Mouse (Mus musculus) gastrocnemius, adult 2 months (tissue): ENCODE results near the gene Mageb5. TPM values are rescaled to one million over a fixed set of nuclear protein-coding genes. Genes with fewer than 3 reads are reported as not detected.
"Not testable (repeated sequence)": the region's sequence is repeated elsewhere in the genome, so short reads cannot be mapped to it uniquely, and the experiment has no call there.

Source experiments
- DNase-seq: peaks from one replicate; pipeline ENCODE4 v3.0.0; 2022
- H3K27ac ChIP-seq: fragments of 200-600 bp; 2 replicates; pipeline ENCODE4 v1.8.1; 2022; ENCODE audit warnings: mild to moderate bottlenecking
- H3K4me3 ChIP-seq: fragments of 200-600 bp; 2 replicates; pipeline ENCODE4 v1.8.1; 2022; ENCODE audit warnings: mild to moderate bottlenecking, moderate library complexity
- intact Hi-C: fragments of 180-260 bp; cut with DNase I; formaldehyde crosslinking; loops from one replicate; pipeline ENCODE4 v1.15.1; 2025
- long read RNA-seq, 2 experiments: library from polyadenylated mRNA; stranded (forward); transcript quantifications; one replicate each; pipeline ENCODE4 v2.0.0; 2021
- total RNA-seq, 2 experiments: library from RNA; stranded (reverse); gene quantifications; 2 replicates each; pipeline ENCODE4 v1.2.3; 2021

Mageb5 gene
- not detected for total RNA-seq
- long read RNA-seq, experiment 1: 0 reads
- long read RNA-seq, experiment 2: 0 reads

- H3K27ac ChIP-seq, intact Hi-C loops, DNase-seq, H3K4me3 ChIP-seq: not testable (repeated sequence)
Observed at GRCm38 (mm10) chrX:91782918-91783317, at the start of gene Mageb5. Mageb5 (minus strand) TSS chrX:91783018.

DNA sequence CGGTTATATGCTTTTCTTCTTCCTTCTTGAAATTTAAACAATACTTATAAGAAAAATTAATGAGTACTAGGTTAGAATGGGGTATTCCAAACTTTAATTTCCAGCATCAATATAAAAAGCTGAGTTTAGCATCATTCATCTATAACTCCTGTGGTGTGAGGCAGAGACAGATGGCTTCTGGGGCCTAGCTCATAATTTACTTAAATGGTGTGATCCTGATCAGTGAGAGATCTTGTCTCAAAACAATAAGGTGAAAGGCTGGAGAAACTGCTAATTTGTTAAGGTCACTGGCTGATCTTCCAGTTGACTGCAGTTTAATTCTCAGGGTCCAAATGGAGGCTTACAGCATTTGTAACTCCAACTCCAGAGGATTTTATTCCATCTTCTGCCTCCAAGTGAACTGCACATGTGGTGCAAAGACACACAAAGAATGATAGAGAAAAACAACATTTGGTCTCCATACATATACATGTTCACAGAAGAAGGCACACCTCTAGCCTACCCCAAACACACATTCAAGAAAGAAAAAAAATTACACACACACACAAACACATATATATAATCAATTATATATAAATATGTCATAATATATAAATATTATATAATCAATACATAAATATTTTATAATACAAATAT, 23.1 kb downstream of the Mageb5 start:
- DNase-seq, intact Hi-C loops, H3K4me3 ChIP-seq, H3K27ac ChIP-seq: not testable (repeated sequence)

Other genes with a start within 250 kb of the Mageb5 start
- not detected for gene 1700084M14Rik, start 207.1 kb downstream of the Mageb5 start, total RNA-seq
- not detected for gene Gm14781, start 150.8 kb downstream of the Mageb5 start, total RNA-seq
- gene Mageb1, start 233.3 kb upstream of the Mageb5 start, total RNA-seq: not detected